Mouse (Mus musculus) natural killer cell, adult 2 months (primary cell): ENCODE results near the gene Ereg.

Experiments used
- DNase-seq, 2 experiments: peaks; one replicate each; pipeline ENCODE4 v3.0.0; 2022; ENCODE audit warnings: low spot score in 2 of 2

The Ereg gene

DNA sequence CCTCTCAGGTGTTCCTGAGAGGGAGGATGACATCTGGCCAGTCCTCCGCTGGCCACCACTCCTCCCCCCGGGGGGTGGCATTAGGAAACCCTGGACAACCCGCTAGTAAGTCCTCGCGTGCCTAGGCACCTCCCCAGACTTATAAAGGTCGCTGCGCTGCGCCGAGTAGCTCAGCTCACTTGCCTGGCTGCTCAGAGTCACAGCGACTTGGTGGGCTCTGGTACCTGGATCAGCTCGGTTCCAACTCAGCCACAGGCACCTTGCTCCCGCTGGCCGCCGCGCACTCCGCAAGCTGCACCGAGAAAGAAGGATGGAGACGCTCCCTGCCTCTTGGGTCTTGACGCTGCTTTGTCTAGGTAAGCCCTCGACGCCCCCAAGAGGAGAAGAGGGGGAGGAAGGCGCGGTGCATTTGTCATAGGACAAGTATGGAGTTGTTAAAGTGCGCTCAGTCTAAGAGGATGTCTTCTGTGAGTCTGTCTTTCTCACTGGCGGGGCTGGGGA, at the start of gene Ereg:
Ereg (plus strand) TSS at position 173 of the 501 bp plus-strand sequence.
- DNase-seq: no peak

DNA sequence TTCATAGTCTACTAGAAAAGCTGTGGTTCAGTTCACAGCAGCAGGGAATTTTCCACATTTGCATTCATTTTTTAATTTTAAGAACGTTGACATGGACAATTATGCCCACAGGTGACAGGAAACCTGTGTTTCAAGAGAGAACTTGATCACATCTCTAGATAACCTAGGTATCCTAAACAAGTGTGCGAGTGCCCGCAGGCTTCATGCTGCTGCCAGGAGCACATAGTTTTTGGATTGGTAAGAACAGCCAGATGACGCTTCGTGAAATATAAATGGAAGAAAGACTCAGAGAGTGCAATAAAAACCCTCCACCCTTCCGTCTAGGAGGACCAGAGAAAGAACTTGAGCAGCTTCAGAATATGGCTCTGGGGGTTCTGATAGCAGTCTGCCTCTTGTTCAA, 47.3 kb upstream of the Ereg start, which contains the start of gene Epgn:
Epgn (plus strand) TSS at position 301 of the 400 bp plus-strand sequence.
- DNase-seq: no peak

DNA sequence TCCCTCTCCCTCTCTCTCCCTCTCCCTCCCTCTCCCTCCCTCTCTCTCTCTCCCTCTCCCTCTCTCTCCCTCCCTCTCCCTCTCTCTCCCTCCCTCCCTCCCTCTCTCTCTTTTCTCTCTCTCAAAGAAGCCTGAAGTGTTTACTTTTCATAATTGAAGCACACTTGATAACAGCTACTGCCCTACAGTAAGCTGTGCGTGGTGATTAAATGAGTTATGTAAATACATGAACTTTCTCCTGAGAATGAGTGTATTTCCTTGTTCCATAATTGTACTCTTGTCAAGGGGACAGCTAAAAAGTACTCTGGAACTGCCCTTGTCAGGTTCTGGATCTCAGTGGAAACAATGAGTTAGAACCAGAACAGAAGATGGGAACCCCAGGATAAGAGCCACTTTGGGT, 46.6 kb upstream of the Ereg start:
- no peak for DNase-seq

DNA sequence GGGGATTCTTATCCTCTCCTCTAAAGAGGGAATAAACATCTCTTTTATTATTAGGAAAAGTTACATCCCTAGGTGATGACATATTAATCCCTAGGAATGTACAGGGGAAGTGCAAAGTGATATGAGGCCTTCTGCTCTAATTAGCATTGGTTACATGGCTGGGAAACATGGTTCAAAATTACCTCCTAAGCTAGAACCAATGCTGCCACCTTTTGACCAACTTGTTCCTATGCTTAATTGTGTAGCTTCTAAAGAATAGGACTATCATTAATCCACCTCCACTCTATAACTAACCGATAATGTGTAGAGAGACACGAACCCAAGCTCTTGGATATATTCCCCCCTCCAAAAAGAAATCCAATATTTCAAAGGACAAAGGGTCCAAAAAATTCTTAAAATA, 43.8 kb upstream of the Ereg start:
- DNase-seq: no peak

DNA sequence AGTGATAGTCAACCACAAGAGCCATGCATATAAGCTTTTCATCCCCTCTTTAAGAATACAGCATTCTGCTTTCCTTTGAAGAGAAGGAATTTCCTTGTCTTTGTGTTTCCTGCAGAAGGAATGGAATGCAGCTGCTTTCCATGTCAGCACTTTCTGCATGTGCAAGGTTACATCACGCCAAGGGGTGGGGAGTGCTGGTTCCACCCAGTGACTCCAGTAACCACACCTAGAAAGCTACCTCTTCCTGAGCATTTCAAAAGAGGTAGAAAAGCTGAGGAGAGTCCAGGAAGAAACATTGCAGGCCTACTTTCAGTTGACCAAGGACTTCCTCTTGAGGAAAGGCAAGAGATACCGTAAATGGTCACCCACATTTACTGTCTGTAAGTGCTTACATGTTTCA, 39.1 kb upstream of the Ereg start:
- DNase-seq: no peak

DNA sequence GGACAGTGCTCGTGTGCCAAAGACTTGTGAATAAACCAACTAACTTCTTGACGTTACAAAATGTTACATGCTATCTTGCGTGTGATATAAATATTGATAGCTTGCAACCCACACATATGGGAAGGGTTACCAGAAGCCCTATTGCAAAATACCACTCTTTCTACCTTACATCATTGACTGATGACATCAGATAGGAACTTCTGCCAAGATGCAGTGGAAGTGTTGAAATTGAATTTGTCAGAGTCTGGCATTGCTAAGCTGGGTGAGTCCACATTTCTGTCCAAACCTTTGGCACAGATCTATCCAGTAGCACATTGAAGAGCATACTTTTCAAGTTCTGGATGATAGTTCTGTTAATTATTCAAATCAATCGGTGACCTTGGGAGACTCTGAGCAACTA, 37.8 kb upstream of the Ereg start:
- no peak for DNase-seq

DNA sequence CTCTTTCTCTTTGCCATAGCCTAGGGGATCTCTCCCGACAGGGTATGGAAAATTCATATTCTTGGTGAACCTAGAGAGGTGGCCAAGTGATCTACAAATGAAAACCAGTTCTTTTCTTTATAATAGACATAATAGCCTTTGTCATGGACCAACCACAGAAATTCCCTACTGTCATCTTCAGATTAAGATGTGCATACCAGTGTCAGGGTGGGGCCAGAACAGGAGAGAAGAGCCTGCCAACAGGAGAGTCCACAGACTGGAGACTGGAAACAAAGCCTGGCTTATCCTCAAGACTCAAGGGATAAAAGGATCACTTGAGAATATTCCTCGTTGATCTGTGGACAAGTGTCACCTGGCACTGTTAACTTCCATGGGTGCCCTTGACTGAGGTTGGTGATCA, 36.7 kb upstream of the Ereg start:
- DNase-seq: no peak

DNA sequence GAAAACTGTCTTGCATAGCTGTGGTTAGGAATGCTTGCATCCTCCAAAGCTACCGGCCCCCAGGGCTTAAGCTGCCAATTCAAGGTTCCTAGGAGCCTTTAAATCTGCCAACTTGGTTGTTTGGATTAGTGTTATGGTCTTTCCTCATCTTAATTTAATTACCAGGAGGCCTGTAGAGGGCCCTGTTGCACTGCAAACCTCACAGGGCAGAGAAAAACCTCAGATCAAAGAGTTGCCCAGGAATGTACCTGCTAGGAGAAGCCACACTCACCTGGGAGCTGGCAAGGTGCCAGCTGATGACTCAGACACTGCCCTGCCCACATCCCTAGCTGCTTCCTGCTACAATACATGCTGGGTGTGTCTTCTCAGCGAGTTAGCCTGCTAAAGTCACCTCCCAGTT, 35.9 kb upstream of the Ereg start:
- DNase-seq: no peak

DNA sequence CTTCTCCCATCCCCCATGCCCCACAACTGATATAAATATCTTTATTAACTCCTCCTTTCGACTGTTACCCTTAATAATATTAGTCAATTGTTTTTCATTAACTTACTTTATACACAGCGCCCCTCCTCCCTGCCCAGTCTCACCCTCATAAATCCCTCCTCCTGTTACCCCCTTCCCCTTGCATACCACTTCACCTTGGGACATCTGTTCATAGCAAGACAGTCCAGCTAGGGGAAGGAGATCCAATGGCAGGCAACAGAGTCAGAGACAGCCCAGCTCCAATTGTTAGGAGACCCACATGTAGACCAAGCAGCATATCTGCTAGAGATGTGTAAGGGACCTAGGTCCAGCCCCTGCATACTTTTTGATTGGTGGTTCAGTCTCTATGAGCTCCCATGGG, 35.5 kb upstream of the Ereg start:
- no peak for DNase-seq

DNA sequence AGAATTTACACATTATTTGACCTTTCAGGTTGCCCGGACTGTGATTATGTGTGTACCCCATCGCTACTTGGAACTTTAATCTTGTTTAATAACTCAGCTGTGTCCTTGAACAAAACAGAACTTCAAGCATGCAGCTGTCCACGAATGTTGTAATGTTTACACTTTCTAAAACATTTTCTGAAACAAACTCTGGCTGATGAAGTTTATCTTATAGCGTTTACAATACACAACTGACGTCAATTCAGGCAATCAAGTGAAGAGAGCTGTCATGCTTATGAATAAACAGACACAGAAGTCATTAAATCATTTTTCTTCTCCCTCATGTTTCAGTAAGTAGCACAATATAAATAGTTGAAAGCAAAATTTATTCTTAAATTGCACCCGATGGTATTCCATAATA, 26.4 kb upstream of the Ereg start:
- no peak for DNase-seq

DNA sequence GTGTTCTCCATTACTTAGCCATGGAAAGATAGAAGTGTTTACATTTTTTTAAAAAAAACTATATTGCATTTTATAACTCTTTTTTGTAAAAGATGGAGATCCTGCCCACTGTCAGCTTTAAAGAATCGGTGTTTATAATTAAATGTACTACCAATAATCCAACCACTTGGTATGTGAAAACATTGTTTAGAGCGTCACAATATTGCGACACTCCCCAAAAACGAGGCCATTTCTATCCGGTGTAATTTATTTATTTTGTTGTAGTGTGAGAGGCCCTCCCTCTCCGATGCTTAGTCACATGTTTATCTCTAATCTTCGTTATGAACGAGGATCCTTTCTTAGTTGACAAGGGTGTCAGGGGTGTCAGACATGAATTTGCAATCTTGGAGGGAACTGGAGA, 26.0 kb upstream of the Ereg start:
- no peak for DNase-seq

DNA sequence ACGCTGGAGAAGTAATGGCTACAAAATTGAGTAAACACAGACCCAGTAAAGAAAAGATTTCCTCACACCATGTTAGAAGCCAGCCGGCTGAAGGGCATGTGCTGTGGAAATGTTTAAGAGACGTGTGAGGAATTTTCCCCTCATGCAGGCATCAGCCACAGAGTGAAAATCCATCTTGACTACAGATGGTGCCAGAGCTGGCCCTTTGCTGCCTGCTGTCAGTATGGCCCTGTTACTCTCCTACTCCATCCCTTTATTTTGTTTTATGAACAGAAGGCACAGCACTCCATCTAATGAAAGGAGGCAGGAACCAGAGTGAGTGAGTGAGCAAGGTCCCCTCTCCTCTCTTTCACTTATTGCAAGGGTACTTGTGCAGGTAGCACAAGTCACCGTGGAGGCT, 2.1 kb upstream of the Ereg start:
- DNase-seq: no peak

DNA sequence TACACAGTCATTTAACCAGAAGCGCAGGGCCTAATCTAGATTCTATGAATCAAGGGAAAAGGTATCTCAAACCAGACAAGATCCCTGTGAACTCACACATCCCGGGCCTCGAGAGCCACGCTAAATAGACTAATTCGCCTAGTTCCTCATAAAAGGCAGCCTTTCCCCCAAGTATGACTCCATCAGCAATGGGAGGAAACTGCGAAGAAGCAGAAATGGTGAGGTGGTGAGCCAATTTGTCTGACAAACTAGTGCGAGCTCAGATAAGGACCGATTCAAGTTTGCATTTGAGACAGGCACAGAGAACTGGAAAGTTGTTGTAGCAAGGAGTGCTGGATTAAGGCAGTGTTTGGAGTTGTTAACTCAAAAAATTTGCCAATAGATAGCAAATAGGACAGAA, 796 bp upstream of the Ereg start:
- no peak for DNase-seq

DNA sequence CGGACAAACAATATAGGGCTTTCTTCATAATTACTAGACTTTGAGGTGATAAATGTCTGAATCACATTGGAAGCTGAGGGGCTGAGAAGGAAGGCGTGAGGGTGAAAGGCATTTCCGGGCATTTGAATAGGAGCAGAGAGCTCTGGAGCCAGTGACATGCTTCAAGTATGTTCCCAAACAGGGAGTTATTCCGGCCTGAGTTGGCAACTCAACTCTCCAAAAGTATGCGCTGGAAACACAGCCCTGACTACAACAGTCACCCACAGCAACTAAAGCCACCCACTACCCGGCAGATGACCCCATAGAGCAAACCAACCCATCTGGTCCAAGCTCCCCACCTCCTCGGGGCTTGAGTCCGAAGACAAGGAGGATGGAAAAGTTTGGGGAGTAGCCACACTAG, 396 bp upstream of the Ereg start:
- DNase-seq: no peak

DNA sequence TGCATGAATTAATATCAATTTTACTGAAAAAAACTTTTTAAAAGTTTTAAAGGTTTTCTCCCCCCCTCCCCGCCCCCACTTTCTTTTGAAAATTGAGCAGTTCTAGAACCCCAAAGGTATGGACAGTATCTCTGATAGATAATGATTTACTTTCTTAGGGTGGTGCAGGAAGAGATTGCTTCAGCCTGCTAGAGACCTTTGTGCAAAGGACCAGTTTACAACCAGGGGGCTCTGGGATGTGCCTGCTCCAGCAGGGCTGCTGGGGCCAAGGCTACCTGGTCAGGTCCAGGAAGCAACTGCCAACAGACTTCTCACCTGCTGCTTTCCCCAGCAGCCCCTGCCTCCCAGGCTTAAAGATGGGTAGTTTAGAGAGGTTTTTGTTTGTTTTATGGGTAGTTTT, 599 bp downstream of the Ereg start:
- DNase-seq: no peak

DNA sequence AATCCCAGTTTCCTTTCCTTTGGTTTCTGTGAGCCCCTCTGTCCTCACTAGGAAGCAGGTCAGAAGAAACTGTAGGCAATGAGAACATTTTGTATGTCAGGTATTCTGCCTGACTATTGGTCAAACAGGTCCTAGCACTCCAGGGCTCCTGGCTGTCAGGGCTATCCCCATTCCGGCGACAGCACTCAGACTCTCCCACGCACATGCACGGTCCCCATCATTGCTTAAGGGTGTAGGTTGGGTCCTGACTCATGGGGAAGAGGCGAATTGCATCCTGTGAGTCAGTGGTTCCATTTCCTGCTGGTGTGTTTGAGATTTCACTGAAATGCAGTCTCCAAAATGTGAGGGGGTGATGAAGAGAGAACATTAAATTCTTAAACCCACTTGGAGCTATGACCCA, 8.6 kb downstream of the Ereg start:
- no peak for DNase-seq

DNA sequence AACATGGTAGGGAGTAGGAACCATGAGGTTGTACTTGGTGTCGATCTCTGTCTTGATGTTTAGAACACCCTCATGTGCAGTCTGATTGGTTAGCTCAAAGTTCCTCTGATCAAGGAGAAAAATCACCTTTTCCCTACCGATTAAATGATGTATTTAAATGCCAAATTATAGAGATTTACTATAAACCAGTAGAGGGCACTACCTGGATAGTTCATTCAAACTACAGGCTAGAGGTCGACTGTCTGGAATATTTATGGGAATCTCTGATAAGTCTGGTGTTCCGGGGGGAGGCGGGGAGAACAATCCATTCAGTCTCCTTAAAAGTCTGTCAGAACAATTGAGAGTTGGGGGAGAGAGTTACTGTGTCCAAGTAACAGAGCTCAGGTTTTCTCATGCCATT, 10.9 kb downstream of the Ereg start:
- no peak for DNase-seq

DNA sequence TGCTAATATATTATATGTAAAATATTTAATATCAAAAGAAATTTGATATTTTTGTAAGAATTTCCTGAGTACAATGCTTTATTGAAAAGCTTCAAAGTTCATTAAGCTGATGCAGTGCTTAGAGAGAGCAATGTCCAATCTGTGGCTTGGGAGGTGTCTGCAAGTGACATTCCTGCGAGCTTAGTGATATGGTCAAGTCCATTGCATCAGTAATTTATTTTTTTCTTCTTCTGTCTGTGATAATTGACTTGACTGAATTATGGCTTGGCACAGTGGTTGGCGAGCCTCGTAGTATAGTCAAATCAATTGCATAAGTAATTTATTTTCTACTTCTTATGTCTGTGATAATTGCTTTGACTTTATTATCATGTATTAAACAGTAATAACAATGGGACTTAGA, 15.9 kb downstream of the Ereg start:
- DNase-seq: no peak

DNA sequence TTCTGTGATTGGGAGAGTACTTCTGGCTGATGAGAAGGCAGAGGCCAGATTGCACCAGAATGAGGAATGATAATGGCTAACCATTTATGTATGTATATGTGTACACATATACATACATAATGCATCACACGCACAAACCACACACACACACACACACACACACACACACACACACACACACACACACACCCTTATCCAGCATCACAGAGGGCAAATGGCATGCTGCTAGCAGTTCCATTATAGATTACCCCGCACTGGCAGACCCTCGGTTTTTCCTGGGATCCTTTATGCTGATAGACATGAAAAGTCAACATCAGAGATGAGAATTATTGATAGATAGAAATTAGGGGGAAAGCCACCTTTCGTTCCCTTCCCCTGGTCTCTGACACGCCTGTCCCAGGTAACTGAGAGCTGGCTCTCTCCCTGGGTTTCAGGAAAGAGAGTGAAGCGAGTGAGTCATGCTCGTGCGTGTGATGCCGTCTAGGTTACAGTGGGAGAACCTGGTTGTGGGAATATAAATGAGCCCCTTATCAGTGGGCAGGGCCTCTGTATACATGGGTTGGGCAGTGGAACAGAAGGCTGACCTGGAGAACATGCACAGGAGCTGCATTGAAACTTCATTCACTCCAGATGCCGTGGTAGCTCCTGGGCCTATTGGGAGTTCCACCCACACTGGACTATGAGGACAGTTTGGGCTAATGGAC, 23.6 kb downstream of the Ereg start:
- no peak for DNase-seq

DNA sequence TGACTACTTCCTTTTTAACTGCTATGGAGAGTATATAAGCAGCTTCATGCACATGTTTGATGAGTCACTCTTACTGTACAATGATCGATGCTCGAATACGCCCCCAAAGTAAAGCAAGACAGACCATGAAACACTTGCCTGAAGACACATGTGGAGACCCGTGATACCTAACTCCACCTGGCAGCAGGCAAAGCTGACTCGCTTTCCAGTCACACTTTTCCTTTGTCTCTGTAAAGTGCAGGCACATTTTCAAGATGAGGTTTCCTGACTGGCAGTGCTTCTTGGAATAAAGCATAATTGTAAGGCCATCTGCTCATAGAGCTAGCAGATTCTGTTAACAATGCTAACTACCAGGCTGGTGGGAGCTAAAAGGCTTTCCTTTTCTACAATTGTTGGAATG, 27.3 kb downstream of the Ereg start:
- no peak for DNase-seq

DNA sequence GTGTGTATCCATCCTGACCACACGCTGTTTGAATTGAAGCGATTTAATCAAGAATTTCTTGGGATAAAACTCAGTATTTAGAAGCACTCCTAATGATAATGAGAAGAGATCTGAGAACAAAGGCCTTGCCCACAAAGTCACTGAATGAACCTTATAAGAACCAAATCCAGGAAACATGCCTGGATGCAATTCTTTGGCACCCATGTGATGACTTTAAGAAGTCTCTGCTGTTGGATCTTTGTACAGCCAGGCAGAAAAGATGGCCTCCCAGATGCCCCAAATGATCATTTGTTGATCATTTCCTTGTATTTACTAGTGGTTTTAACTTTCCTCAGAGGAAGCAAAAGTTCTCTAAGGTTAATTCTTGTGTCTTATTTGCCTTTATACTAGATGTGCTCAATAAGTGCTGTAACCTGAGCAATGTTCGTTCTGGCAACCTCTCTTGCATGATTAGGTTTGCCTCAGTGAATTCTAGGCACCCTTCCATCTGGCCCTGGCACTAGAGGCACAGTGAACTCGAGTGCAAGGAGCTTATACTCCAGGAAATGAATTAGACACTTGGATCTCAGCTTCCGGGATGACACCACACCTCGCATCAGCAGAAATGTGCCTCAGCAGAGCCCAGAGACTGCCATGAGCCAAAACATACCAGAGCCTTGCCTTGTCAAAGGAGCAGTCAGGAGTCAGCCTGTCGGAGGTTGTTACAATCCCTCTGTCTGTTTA, 29.7 kb downstream of the Ereg start:
- no peak for DNase-seq

DNA sequence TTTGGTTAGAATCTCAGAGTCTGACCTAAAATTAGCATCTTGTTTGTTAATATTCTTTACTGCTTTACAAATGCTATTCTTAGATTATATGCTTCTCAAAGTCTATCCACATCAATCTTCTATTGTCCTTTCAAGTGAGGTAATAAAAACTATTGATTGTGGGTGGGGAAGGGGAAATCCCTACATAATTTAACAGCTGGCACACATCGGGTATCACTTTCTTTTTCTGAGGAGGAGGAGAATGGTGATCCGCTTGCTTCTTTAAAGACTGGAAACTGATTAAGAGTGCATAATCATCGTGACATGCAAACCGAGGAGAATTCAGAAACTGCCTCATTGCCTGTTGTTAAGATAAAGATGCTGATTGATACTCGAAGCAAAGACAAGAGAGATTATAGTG, 31.8 kb downstream of the Ereg start:
- DNase-seq: no peak

DNA sequence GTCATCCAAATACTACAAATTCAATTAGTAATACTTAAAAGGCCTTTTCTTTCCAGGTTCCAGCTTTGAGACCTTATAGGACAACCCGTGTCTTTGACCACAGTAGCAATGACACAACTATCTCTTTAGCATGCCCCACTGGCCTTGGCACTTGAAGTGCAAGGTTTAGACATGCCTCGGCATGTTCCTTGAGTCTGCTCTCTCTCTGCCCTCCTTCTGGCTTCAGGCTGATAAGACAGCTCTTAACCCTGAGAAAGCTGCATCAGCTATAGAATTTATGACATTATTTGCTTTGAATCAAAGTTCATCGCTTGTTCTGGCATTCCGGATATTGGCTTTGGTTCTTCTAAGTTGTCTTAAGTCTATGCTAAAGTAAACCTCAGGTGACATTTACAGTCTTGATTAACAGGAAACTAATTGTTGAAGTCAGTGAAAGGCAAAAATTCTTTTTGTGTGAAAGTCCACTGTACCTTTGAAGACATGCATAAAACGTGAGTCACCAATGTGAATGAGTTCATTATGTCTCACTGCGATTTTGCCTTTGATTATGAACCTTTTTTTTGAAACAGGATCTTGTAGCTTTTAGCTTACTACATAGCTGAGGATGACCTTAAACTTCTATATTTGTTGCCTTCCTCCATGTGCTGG, 35.7 kb downstream of the Ereg start:
- DNase-seq: no peak
